Mouse (Mus musculus) stomach, embryonic 15.5 days (tissue): ENCODE data around the gene Tas2r107. TPM values are rescaled to one million over a fixed set of nuclear protein-coding genes. Genes with fewer than 3 reads are reported as not detected.
"Not testable (repeated sequence)": the region's sequence is repeated elsewhere in the genome, so short reads cannot be mapped to it uniquely, and the experiment has no call there.

ENCODE experiments used
- ATAC-seq: fragments of 200-750 bp; cut with Nextera tagmentation; 2 replicates; pipeline ENCODE4 v1.8.0; 2017; ENCODE audit warnings: low read depth, moderate number of reproducible peaks, moderate TSS enrichment; ENCODE audit not compliant: insufficient read depth, low FRiP score
- H3K27ac ChIP-seq: fragments of 300-500 bp; sonication (generic); 2 replicates; pipeline ENCODE4 v1.5.1; 2015; ENCODE audit warnings: mild to moderate bottlenecking, inconsistent platforms
- H3K27me3 ChIP-seq: fragments of 300-500 bp; sonication (generic); replicated peaks from 2 replicates; pipeline ENCODE4 v1.6.1; 2015; ENCODE audit warnings: inconsistent platforms
- H3K36me3 ChIP-seq: fragments of 300-500 bp; sonication (generic); 2 replicates; pipeline ENCODE4 v1.6.1; 2015; ENCODE audit warnings: inconsistent platforms
- H3K4me1 ChIP-seq: fragments of 300-500 bp; sonication (generic); 2 replicates; pipeline ENCODE4 v1.6.1; 2015; ENCODE audit warnings: inconsistent platforms
- H3K4me2 ChIP-seq: fragments of 300-500 bp; sonication (generic); 2 replicates; pipeline ENCODE4 v1.6.1; 2015; ENCODE audit warnings: mild to moderate bottlenecking, inconsistent platforms
- H3K4me3 ChIP-seq: fragments of 300-500 bp; sonication (generic); replicated peaks from 2 replicates; pipeline ENCODE4 v1.5.1; 2015; ENCODE audit warnings: inconsistent platforms
- H3K9ac ChIP-seq: fragments of 300-500 bp; sonication (generic); 2 replicates; pipeline ENCODE4 v1.6.1; 2015; ENCODE audit warnings: inconsistent platforms
- H3K9me3 ChIP-seq: fragments of 300-500 bp; sonication (generic); 2 replicates; pipeline ENCODE4 v1.6.1; 2016; ENCODE audit warnings: inconsistent platforms
- WGBS: fragments of 180-500 bp; shearing (Covaris S2); methylation state at CpG from one replicate; pipeline ENCODE4 v1.1.7; 2015; 5-methylcytosine and 5-hydroxymethylcytosine counted together
- polyA plus RNA-seq: library from polyadenylated mRNA; unstranded; fragments of >200 nt; fragmentation: Nextera tagmentation; extraction: Ambion mirVana; gene quantifications from 2 replicates; pipeline ENCODE4 v1.2.1, GENCODE M21; 2015

Gene Tas2r107
- polyA plus RNA-seq, result not detected in 2 replicates

- Histone ChIP-seq H3K27ac (no peak within 1 kb of the TSS), H3K9me3 (no peaks in the 10 kb centered on the region), H3K4me2 (no peak within 1 kb of the TSS), H3K27me3 (no peaks in the 10 kb centered on the region), H3K36me3 (no peaks in the 10 kb centered on the region), H3K9ac (no peak within 1 kb of the TSS), H3K4me3 (no peak within 1 kb of the TSS), H3K4me1 (no peaks in the 10 kb centered on the region)
- ATAC-seq, result no peak
Measured at GRCm38 (mm10) chr6:131660049-131660448, at the start of gene Tas2r107. TSS of gene Tas2r107 (minus strand) at chr6:131660149.

GRCm38 (mm10) chr6:131689963-131690362, 30.0 kb upstream of the Tas2r107 start, which contains the start of gene Tas2r114:
TSS of gene Tas2r114 (minus strand) at chr6:131690063.
- ATAC-seq, result no peak
- no peaks in the 10 kb centered on the region for H3K36me3 ChIP-seq
- no peaks in the 10 kb centered on the region for H3K4me1 ChIP-seq
- no peaks in the 10 kb centered on the region for H3K27me3 ChIP-seq
- H3K4me3 ChIP-seq, result no peak within 1 kb of the TSS
- no peak within 1 kb of the TSS for H3K27ac ChIP-seq
- no peak within 1 kb of the TSS for H3K9ac ChIP-seq
- no peak within 1 kb of the TSS for H3K4me2 ChIP-seq
- no peaks in the 10 kb centered on the region for H3K9me3 ChIP-seq

DNA sequence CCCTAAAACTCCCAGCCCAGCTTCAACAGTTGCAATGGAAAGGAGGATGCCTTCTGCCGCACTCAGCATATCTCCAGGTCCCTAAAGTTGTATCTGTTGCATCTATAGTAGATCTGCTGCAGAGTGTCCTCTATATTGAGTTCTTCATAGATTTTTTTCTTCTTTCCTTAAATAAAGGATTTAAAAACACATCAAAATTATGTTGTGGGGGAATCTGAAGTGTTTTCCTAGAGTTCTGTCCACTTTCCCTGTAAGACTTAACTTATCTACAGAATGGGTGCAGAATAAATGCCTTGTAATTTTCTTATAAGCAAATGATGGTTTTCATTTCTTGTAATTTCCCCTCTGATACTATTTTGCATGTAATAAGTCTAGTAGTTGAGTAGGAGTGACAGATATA, 27.4 kb upstream of the Tas2r107 start, which contains the start of gene Tas2r105:
Tas2r105 (minus strand) TSS at position 101 of the 400 bp plus-strand sequence.
- 81% methylated on average over 1 of the region's 1 CpGs for WGBS
- ATAC-seq, result no peak
- no peak within 1 kb of the TSS for H3K4me2 ChIP-seq
- H3K9ac ChIP-seq, result no peak within 1 kb of the TSS
- H3K36me3 ChIP-seq, result no peaks in the 10 kb centered on the region
- H3K27me3 ChIP-seq, result no peaks in the 10 kb centered on the region
- H3K4me1 ChIP-seq, result no peaks in the 10 kb centered on the region
- no peaks in the 10 kb centered on the region for H3K9me3 ChIP-seq
- no peak within 1 kb of the TSS for H3K4me3 ChIP-seq
- H3K27ac ChIP-seq, result no peak within 1 kb of the TSS

DNA sequence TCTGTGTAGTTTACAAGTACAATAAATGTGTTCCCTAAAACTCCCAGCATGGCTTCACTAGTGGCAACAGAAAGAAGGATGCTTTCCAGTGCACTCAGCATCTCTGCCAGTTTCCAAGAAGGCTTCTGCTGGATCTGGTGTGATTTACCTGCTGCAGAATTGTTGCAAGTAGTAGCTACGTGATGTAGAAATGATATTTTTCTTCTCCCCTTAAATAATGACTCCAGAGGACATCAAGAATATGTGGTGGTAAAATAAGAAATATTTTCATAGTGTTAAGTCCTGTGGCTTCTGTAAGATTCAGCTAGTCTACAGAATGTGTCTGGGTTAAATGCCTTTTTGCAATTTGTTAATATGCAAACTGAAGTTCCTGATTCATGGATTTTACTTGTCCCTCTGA, 25.7 kb upstream of the Tas2r107 start, which contains the start of gene Tas2r104:
Tas2r104 (minus strand) TSS at position 101 of the 400 bp plus-strand sequence.
- no peaks in the 10 kb centered on the region for H3K36me3 ChIP-seq
- H3K9me3 ChIP-seq, result no peaks in the 10 kb centered on the region
- H3K4me2 ChIP-seq, result no peak within 1 kb of the TSS
- 77% methylated on average over 1 of the region's 1 CpGs for WGBS
- no peaks in the 10 kb centered on the region for H3K4me1 ChIP-seq
- no peak for ATAC-seq
- H3K27ac ChIP-seq, result no peak within 1 kb of the TSS
- no peak within 1 kb of the TSS for H3K9ac ChIP-seq
- H3K4me3 ChIP-seq, result no peak within 1 kb of the TSS
- no peaks in the 10 kb centered on the region for H3K27me3 ChIP-seq

DNA sequence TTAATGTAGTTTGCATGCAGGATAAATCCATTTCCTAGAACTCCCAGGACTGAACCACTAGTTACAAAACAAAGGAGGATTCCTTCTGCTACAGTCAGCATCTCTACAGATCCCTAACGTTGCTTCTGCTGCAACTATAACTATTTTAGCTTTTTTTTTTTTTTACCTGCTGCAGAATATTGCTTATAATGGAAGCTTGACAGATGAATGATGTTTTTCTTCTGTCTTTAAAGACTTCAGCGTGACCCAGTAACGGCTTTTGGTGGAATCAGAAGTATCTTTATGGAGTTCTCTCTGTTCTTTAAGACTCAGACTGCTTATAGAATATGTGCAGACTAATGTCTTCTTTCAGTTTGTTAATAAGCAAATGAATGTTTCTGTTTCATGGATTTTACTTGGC, 18.8 kb upstream of the Tas2r107 start, which contains the start of gene Tas2r106:
Tas2r106 (minus strand) TSS at position 101 of the 400 bp plus-strand sequence.
- no peak for ATAC-seq
- no peak within 1 kb of the TSS for H3K4me3 ChIP-seq
- no peak within 1 kb of the TSS for H3K4me2 ChIP-seq
- no peak within 1 kb of the TSS for H3K27ac ChIP-seq
- no peaks in the 10 kb centered on the region for H3K9me3 ChIP-seq
- no peak within 1 kb of the TSS for H3K9ac ChIP-seq
- H3K4me1 ChIP-seq, result no peaks in the 10 kb centered on the region
- WGBS, result 67% methylated on average over 3 of the region's 3 CpGs
- H3K36me3 ChIP-seq, result no peaks in the 10 kb centered on the region
- H3K27me3 ChIP-seq, result no peaks in the 10 kb centered on the region

GRCm38 (mm10) chr6:131630812-131631211, 29.1 kb downstream of the Tas2r107 start, which contains the start of gene Tas2r130:
TSS of gene Tas2r130 (minus strand) at chr6:131630912.
- Histone ChIP-seq H3K4me1 (no peaks in the 10 kb centered on the region), H3K27ac (no peak within 1 kb of the TSS), H3K9me3 (no peaks in the 10 kb centered on the region), H3K36me3 (no peaks in the 10 kb centered on the region), H3K4me2 (no peak within 1 kb of the TSS), H3K4me3 (no peak within 1 kb of the TSS), H3K9ac (no peak within 1 kb of the TSS), H3K27me3 (no peaks in the 10 kb centered on the region)
- 76% methylated on average over 3 of the region's 3 CpGs for WGBS
- ATAC-seq, result no peak

GRCm38 (mm10) chr6:131609956-131610355, 50.0 kb downstream of the Tas2r107 start:
- H3K4me2 ChIP-seq, H3K4me1 ChIP-seq, H3K27me3 ChIP-seq, H3K36me3 ChIP-seq, H3K9me3 ChIP-seq, H3K9ac ChIP-seq, H3K4me3 ChIP-seq, ATAC-seq, H3K27ac ChIP-seq: not testable (repeated sequence)
- WGBS, result 89% methylated on average over 1 of the region's 1 CpGs

Other genes with a start within 250 kb of the Tas2r107 start
- gene 5430401F13Rik, start 173.7 kb downstream of the Tas2r107 start, polyA plus RNA-seq, result not detected in 2 replicates
- gene Gm6619, start 173.7 kb downstream of the Tas2r107 start, polyA plus RNA-seq, result not detected in 2 replicates
- gene Tas2r130, start 29.2 kb downstream of the Tas2r107 start, polyA plus RNA-seq, result not detected in 2 replicates
- not detected in 2 replicates for gene Tas2r106, start 18.7 kb upstream of the Tas2r107 start, polyA plus RNA-seq
- not detected in 2 replicates for gene Tas2r104, start 25.6 kb upstream of the Tas2r107 start, polyA plus RNA-seq
- gene Tas2r105, start 27.3 kb upstream of the Tas2r107 start, polyA plus RNA-seq, result not detected in 2 replicates
- gene Tas2r114, start 29.9 kb upstream of the Tas2r107 start, polyA plus RNA-seq, result not detected in 2 replicates